Mouse (Mus musculus) kidney, postnatal 25 days (tissue): ENCODE data around the gene Trim38.

Experiments used
- DNase-seq, 2 experiments: peaks; one replicate each; pipeline ENCODE4 v3.0.0; 2021; ENCODE audit warnings: mixed read lengths in 2 of 2

Trim38 gene

GRCm38 (mm10) chr13:23746201-23747080 lies 23.3 kb upstream of the Trim38 start, which contains the start of gene Hist1h2bb:
Hist1h2bb (plus strand) TSS chr13:23746734.
- peak; percentile 42 to 72 for DNase-seq

- no peak for DNase-seq
Observed at GRCm38 (mm10) chr13:23747081-23747891, 22.4 kb upstream of the Trim38 start.

GRCm38 (mm10) chr13:23747892-23748288 lies 21.8 kb upstream of the Trim38 start:
- no peak for DNase-seq

GRCm38 (mm10) chr13:23749563-23750121 lies 20.1 kb upstream of the Trim38 start:
- no peak for DNase-seq

GRCm38 (mm10) chr13:23750839-23751477 lies 18.8 kb upstream of the Trim38 start, which contains the start of gene Hist1h2ab:
Hist1h2ab (plus strand) TSS chr13:23751126.
- peak in 1 of 2 experiments; percentile 52 for DNase-seq

GRCm38 (mm10) chr13:23751478-23751956 lies 18.2 kb upstream of the Trim38 start:
- DNase-seq: no peak

GRCm38 (mm10) chr13:23752067-23752741 lies 17.5 kb upstream of the Trim38 start, which contains the start of gene Hist1h3b:
Hist1h3b (plus strand) TSS chr13:23752267.
- peak; percentile 90 to 94 for DNase-seq

- no peak for DNase-seq
Observed at GRCm38 (mm10) chr13:23752742-23753172, 17.0 kb upstream of the Trim38 start.

GRCm38 (mm10) chr13:23753314-23754078 lies 16.2 kb upstream of the Trim38 start:
- no peak for DNase-seq

- DNase-seq: no peak
Observed at GRCm38 (mm10) chr13:23755000-23755399, 14.7 kb upstream of the Trim38 start.

- peak; percentile 91 to 94 for DNase-seq
Observed at GRCm38 (mm10) chr13:23756790-23757189, 12.9 kb upstream of the Trim38 start, which contains the start of gene Hist1h4b. Hist1h4b (plus strand) TSS chr13:23757013.

GRCm38 (mm10) chr13:23757211-23757773 lies 12.4 kb upstream of the Trim38 start:
- DNase-seq: no peak

- DNase-seq: no peak
Observed at GRCm38 (mm10) chr13:23757921-23758320, 11.8 kb upstream of the Trim38 start.

GRCm38 (mm10) chr13:23759251-23759771 lies 10.4 kb upstream of the Trim38 start:
- DNase-seq: no peak

- no peak for DNase-seq
Observed at GRCm38 (mm10) chr13:23759916-23760239, 9.8 kb upstream of the Trim38 start.

GRCm38 (mm10) chr13:23760240-23760971 lies 9.3 kb upstream of the Trim38 start:
- DNase-seq: no peak

- DNase-seq: peak; percentile 99
Observed at GRCm38 (mm10) chr13:23760972-23761864, 8.5 kb upstream of the Trim38 start, which contains the start of gene Hist1h4a. Hist1h4a (minus strand) TSS chr13:23761230.
